Mouse (Mus musculus): ENCODE measurements around the gene Lamtor4.
"Not testable (repeated sequence)": the region's sequence is repeated elsewhere in the genome, so short reads cannot be mapped to it uniquely, and the experiment has no call there.

The Lamtor4 gene

DNA sequence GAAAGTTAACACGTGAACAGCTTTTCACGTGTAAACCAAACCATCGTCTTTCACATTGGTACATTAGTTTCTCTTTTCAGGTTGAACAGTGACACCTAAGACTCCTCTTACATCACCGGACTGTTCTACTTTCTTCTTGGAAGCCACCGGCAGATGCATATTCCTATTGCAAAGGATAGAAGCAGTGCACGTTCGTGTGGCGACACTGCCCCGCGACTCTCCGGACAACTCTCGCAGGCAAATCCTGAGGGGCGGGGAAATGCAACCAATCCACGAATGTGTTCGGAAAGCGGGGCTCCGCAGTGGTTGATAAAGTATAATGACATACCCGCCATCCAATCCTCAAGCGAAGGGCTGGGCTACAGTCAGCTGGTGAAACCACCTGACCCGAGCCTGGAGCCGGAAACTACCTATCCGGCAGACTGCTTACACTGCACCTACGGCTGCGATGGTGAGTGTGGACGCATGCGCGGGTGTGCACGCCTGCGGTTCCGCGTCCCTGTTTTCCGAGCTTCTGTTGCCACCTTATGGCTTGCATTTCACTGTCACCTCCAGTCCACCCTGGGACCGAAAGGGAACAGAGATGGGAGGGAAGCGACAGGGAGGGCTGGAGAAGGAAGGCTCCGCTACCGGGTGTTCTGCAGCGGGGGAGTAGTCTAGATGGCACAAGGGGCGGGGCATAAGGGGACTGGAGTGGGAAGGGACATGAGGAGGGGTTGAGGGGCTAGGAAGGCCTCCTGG is at the start of gene Lamtor4:
TSS of gene Lamtor4 (plus strand) at position 130 of the 741 bp plus-strand sequence.
- in situ Hi-C loops (cut with MboI, MseI): no loop called here

DNA sequence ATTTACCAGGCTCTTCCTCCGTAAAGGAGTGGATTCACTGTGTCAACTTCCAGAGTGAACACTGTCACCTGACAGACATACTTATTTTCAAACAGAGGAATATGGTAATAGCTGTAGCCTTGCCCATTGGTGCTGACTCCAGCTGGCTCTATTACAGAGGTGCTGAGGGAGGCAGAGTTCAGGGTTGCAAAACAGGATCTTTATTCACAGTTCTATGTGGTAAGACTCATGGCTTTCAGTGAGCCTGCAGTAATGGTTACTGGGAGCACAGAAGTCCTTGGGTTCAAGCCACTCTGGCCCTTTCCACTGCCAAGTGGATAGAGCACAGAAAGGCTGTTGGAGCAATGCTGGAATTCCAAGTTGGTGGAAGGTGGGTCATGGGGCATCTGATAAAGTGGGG is 48.0 kb upstream of the Lamtor4 start:
- in situ Hi-C loops (cut with MboI, MseI): loop anchor here (5.0 kb wide), 1 partner anchor 445 kb away; no protein-coding TSS in a partner anchor

DNA sequence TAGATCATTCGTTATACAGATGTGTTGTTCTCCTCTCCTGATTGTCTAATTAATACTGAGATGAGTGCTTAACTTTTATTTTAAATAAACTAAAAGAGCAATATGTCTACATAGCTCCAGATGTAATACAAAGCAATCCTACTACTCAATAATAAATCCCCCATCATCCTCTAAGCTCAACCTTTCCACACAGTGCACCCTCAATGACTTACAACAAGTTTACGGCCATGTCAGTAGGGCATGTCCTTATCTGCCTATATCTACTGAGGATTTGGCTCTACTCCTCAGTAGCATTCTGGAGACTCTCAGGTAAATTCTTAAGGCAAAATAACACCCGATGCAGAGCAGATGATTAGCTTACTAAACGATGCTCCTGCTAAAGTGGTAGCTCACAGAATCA is 47.4 kb upstream of the Lamtor4 start:
- in situ Hi-C loops (cut with MboI, MseI): loop anchor here (5.0 kb wide), 1 partner anchor 444 kb away; no protein-coding TSS in a partner anchor

GRCm38 (mm10) chr5:138216632-138217031 is 38.6 kb upstream of the Lamtor4 start:
- in situ Hi-C loops (cut with MboI, MseI): not testable (repeated sequence)

DNA sequence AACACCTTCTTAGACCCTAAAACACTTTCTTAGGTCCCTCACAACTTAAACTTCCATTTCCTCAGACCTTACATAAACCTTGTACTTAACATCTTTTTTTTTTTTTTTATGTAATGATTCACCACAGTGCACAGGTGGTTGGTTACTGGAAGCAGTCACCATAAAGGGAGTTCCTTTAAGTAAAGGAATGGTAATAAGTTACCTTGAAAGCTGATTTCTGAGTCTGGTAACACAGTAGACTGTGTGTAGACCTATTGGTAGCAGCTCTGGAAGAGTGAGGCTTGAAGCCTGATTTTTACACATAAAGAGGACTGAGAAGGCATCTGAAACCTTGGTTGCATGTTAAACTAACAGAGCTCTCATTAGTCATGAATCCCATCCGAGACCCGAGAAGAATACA is 35.4 kb upstream of the Lamtor4 start:
- in situ Hi-C loops (cut with MboI, MseI): no loop called here

- in situ Hi-C loops (cut with MboI, MseI): no loop called here
These were observed 33.2 kb upstream of the Lamtor4 start for GRCm38 (mm10) chr5:138222111-138222510.

- in situ Hi-C loops (cut with MboI, MseI): no loop called here
These were observed 32.0 kb upstream of the Lamtor4 start for GRCm38 (mm10) chr5:138223287-138223686.

DNA sequence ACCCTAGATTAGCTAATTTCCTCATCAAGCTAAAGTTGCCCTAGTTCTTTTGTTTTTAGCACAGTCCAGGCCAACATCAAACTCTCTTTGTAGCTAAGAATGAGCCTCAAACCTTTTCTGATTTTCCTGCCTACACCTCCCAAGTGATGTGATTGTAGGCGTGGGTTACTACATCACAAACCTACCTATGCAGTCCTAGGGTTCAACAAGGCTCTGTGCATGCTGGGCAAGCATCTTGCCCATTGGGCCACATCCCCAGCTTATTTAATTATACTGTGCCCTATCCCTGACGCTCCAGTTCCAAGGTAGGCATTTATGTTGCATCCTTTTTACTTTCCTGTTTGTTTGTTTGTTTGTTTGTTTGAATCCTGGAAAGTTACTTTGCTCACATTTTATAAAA is 29.6 kb upstream of the Lamtor4 start, which contains the start of gene Nxpe5:
TSS of gene Nxpe5 (plus strand) at position 199 of the 400 bp plus-strand sequence.
- in situ Hi-C loops (cut with MboI, MseI): no loop called here

GRCm38 (mm10) chr5:138226491-138226890 is 28.8 kb upstream of the Lamtor4 start:
- in situ Hi-C loops (cut with MboI, MseI): no loop called here

GRCm38 (mm10) chr5:138227367-138227766 is 27.9 kb upstream of the Lamtor4 start:
- in situ Hi-C loops (cut with MboI, MseI): no loop called here

- in situ Hi-C loops (cut with MboI, MseI): no loop called here
These were observed 27.3 kb upstream of the Lamtor4 start for GRCm38 (mm10) chr5:138228026-138228425.

- in situ Hi-C loops (cut with MboI, MseI): no loop called here
These were observed 25.8 kb upstream of the Lamtor4 start for GRCm38 (mm10) chr5:138229511-138229910.

- in situ Hi-C loops (cut with MboI, MseI): no loop called here
These were observed 21.5 kb upstream of the Lamtor4 start for GRCm38 (mm10) chr5:138233778-138234177.

GRCm38 (mm10) chr5:138234224-138234623 is 21.1 kb upstream of the Lamtor4 start:
- in situ Hi-C loops (cut with MboI, MseI): no loop called here

DNA sequence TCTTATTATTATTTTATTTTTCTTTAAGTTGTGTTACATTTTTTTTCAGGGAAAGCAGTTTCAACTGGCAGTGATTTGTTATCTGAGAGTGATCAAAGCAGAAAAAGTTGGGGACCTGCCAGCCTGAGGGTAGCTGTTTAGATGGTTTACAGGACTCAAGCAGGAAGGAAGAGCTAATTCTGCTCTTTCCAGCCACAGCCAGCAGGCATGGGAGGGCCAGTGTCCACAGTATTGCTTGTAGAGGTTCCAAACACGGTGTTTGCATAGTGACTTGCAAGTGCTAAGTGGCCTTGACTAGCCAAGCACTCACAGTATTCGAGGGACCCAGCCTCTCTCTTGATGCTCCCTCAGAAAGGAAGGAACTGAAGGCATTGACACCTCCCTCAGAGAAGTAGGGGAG is 13.8 kb upstream of the Lamtor4 start:
- in situ Hi-C loops (cut with MboI, MseI): no loop called here

- in situ Hi-C loops (cut with MboI, MseI): no loop called here
These were observed 4.1 kb upstream of the Lamtor4 start for GRCm38 (mm10) chr5:138251144-138251543.

- in situ Hi-C loops (cut with MboI, MseI): no loop called here
These were observed 2.2 kb upstream of the Lamtor4 start for GRCm38 (mm10) chr5:138253061-138253460.

DNA sequence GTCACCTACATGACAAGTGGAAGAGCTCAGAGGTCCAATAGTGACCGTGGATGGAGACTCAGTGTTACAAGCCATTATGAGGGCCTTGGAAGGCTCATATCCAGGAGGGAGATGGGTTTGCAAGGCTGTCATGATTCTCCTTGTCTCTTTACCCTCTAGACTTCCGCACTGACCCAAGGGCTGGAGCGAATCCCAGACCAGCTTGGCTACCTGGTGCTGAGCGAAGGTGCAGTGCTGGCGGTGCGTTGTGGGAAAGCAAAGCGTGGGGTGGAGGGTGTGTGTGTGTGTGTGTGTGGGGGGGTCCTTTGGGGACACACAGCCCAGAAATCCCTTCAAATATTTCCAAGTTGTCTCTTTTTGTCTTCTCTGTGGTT is 799 bp downstream of the Lamtor4 start:
- in situ Hi-C loops (cut with MboI, MseI): no loop called here

GRCm38 (mm10) chr5:138256966-138257584 is 1.8 kb downstream of the Lamtor4 start:
- in situ Hi-C loops (cut with MboI, MseI): no loop called here

DNA sequence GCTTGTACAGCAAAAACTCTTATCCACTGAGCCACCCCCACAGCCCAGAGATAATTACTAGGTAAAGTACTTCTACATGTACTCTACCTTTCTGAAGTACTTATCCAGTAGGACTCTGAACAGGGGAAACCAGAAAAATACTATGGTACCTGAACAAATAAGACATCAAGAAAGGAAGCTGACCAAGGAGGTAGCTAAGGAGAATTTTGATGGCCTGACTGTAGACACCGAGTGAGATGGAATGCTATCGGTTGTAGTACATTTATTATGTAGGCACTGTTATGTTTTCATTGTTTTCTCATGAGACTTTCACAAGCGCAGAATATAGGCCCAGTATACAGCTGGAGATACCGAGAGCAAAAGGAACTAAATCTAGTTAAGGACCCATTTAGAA is 2.3 kb downstream of the Lamtor4 start:
- in situ Hi-C loops (cut with MboI, MseI): no loop called here

GRCm38 (mm10) chr5:138258078-138258477 is 2.8 kb downstream of the Lamtor4 start:
- in situ Hi-C loops (cut with MboI, MseI): no loop called here

DNA sequence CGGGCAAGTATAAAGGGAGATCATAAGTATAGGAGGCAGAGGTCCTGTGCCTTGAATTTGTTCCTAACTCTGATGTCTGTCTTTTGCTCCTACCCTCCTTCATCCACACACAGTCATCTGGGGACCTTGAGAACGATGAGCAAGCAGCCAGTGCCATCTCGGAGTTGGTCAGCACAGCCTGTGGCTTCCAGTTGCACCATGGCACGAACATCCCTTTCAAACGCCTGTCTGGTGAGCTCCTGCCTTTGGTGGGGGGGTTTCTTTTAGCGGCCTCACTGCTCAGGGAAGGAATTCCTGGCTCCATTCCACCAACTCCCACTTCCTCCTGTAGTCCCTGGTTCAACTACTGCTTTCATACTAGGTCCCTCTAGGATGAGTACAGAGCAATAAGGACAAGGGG is 3.3 kb downstream of the Lamtor4 start:
- in situ Hi-C loops (cut with MboI, MseI): no loop called here

DNA sequence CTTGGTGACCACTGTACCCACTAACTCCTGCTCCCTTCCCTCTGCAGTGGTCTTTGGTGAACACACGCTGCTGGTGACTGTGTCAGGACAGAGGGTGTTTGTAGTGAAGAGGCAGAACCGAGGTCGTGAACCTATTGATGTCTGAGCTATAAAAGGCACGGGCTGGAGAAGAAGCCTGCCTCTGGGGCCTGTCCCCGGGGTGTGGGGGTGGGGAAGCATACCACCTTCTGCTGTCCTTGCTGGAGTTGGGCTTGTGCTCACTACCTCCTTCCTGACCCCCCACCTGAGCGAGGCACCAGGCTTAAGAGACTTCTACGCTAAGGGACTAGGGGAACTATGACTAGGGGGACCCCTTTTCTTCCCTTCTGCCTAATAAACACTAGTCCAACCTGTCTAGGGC is 3.7 kb downstream of the Lamtor4 start:
- in situ Hi-C loops (cut with MboI, MseI): no loop called here

Measured in T-helper 1 cell (primary cell).